Mouse (Mus musculus) kidney, adult 2 months (tissue): ENCODE measurements around the gene Tssc4.

Experiments
- CTCF ChIP-seq: fragments of 200-500 bp; conservative IDR thresholded peaks from 2 replicates; pipeline ENCODE4 v1.5.1; 2011; ENCODE audit warnings: low read depth, mild to moderate bottlenecking, control low read depth, low read length, moderate library complexity, mixed read lengths; ENCODE audit not compliant: insufficient read depth, insufficient read length
- POLR2A ChIP-seq: fragments of 200-500 bp; IDR thresholded peaks from one replicate; pipeline ENCODE4 v1.6.1; 2011; ENCODE audit warnings: low read depth, low read length, control low read depth

DNA sequence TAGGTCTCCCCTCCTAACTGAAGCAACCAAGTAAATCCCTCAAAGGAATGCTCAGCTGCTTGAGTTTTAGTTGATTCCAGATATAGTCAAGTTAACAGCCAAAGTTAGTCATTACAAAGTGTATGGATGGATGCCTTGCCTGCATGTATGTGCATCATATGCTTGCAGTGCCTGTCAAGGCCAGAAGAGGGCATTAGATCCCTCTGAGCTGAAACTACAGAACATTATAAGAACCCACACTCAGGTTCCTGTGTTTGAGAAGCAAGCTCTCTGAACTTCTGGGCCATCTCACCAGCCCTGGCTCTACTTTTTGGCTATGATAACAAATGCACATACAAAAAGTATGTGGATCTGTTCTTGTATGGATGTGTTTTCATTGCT is 24.2 kb upstream of the Tssc4 start:
- no peak for TF ChIP-seq POLR2A
- peak; percentile 14; the same call in 1 of the 2 replicates for TF ChIP-seq CTCF
